Mouse (Mus musculus): ENCODE measurements around the gene Lrrc75b. TPM values are rescaled to one million over a fixed set of nuclear protein-coding genes. Genes with fewer than 3 reads are reported as not detected.

Gene Lrrc75b
- polyA plus RNA-seq (2015; fragmentation: Nextera tagmentation; extraction: Ambion mirVana): 1.7 and 2.2 TPM in 2 replicates

- H3K36me3 ChIP-seq: no peaks in the 10 kb centered on the region
- H3K4me1 ChIP-seq (replicated peaks): peaks cover 40% of the 10 kb centered on the region
- H3K4me3 ChIP-seq: peak within 1 kb of the TSS; percentile 62
- H3K4me2 ChIP-seq: peak within 1 kb of the TSS; percentile 98
- peak within 1 kb of the TSS; percentile 58 for H3K9ac ChIP-seq
- peak; percentile 59 for ATAC-seq (replicated peaks; ENCODE audit: insufficient number of reproducible peaks, insufficient read depth, low FRiP score, low read depth)
- no peaks in the 10 kb centered on the region for H3K9me3 ChIP-seq (replicated peaks)
- WGBS: 1% methylated on average over 75 of the region's 75 CpGs
- no peak within 1 kb of the TSS for H3K27ac ChIP-seq
- H3K27me3 ChIP-seq: peaks cover 54% of the 10 kb centered on the region
Observed at GRCm38 (mm10) chr10:75559676-75560548, at the start of gene Lrrc75b. Gene Lrrc75b, minus strand, starts transcription at chr10:75560330.

GRCm38 (mm10) chr10:75608975-75609374, 48.8 kb upstream of the Lrrc75b start:
- Histone ChIP-seq H3K4me2 (no peak overlapping the region), H3K4me1 (replicated peaks) (peaks cover 5% of the 10 kb centered on the region), H3K36me3 (no peaks in the 10 kb centered on the region), H3K27me3 (no peaks in the 10 kb centered on the region), H3K9ac (no peak overlapping the region), H3K27ac (no peak overlapping the region), H3K4me3 (no peak overlapping the region), H3K9me3 (replicated peaks) (no peaks in the 10 kb centered on the region)
- 88% methylated on average over 11 of the region's 11 CpGs for WGBS
- no peak; the same call in 1 of the 2 replicates for ATAC-seq (replicated peaks; ENCODE audit: insufficient number of reproducible peaks, insufficient read depth, low FRiP score, low read depth)

- Histone ChIP-seq H3K4me2 (no peak overlapping the region), H3K9me3 (replicated peaks) (no peaks in the 10 kb centered on the region), H3K36me3 (no peaks in the 10 kb centered on the region), H3K4me1 (replicated peaks) (peaks cover 5% of the 10 kb centered on the region), H3K27me3 (no peaks in the 10 kb centered on the region), H3K9ac (no peak overlapping the region), H3K4me3 (no peak overlapping the region), H3K27ac (no peak overlapping the region)
- 88% methylated on average over 4 of the region's 4 CpGs for WGBS
- no peak for ATAC-seq (replicated peaks; ENCODE audit: insufficient number of reproducible peaks, insufficient read depth, low FRiP score, low read depth)
Observed at GRCm38 (mm10) chr10:75607253-75607652, 47.1 kb upstream of the Lrrc75b start.

- Histone ChIP-seq H3K9me3 (replicated peaks) (no peaks in the 10 kb centered on the region), H3K9ac (no peak overlapping the region), H3K27me3 (no peaks in the 10 kb centered on the region), H3K4me2 (no peak overlapping the region), H3K4me1 (replicated peaks) (peaks cover 5% of the 10 kb centered on the region), H3K27ac (no peak overlapping the region), H3K36me3 (no peaks in the 10 kb centered on the region), H3K4me3 (no peak overlapping the region)
- 29% methylated on average over 11 of the region's 11 CpGs for WGBS
- no peak for ATAC-seq (replicated peaks; ENCODE audit: insufficient number of reproducible peaks, insufficient read depth, low FRiP score, low read depth)
Observed at GRCm38 (mm10) chr10:75605162-75605846, 45.2 kb upstream of the Lrrc75b start.

DNA sequence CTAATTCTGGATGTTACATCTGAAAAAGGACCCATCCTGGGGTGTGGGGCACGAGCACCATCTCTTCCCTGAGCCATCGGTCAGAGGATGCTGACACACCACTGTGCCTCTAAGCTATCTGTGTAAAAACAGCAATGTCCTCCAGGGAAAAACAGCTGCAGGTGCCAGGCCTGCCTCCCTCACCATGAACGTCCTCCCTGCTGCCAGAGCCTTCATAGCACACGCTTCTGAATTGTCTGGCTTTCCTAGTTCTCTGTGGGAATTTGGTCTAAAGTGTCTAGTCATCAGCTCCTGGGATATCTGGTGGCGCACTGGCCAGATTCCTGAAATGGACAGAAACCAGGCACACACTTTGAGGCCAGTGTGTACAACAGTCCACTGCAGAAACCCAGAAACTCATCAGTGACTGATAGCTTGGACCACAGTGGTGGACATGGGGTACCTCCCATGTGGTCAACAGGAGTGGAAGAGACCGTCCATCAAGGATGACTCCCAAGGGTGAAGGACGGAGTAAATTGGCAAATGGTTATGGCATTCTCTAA, 40.1 kb upstream of the Lrrc75b start:
- H3K4me3 ChIP-seq: no peak overlapping the region
- 53% methylated on average over 7 of the region's 7 CpGs for WGBS
- H3K4me1 ChIP-seq (replicated peaks): peaks cover 2% of the 10 kb centered on the region; the same call in 1 of the 2 replicates
- no peak overlapping the region for H3K9ac ChIP-seq
- no peak overlapping the region for H3K4me2 ChIP-seq
- H3K9me3 ChIP-seq (replicated peaks): 0 out of 2 replicates have a peak, but pooled peaks cover 4% of the 10 kb centered on the region
- H3K36me3 ChIP-seq: no peaks in the 10 kb centered on the region
- H3K27ac ChIP-seq: no peak overlapping the region
- ATAC-seq (replicated peaks; ENCODE audit: insufficient number of reproducible peaks, insufficient read depth, low FRiP score, low read depth): no peak
- H3K27me3 ChIP-seq: no peaks in the 10 kb centered on the region

DNA sequence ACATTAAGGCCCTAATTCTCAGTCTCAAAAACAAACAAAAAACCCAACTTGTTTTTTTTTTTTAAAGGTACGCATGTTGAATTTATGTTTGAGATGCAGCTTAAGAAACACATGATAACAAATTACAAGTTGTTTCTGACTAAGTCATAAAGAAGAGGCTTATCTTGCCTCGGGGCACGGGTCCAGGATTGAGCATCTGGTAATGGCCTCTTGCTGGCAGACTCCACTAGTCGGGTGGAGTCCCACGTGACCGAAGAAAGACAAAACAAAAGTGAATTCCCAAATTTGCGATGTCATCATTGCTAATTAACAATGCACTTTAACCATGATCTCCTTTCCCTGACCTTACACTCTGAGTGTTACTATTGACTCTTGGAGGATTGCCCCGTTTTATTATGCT, 35.9 kb upstream of the Lrrc75b start:
- Histone ChIP-seq H3K27me3 (no peaks in the 10 kb centered on the region), H3K9me3 (replicated peaks) (0 out of 2 replicates have a peak, but pooled peaks cover 4% of the 10 kb centered on the region), H3K36me3 (no peaks in the 10 kb centered on the region), H3K9ac (no peak overlapping the region), H3K4me3 (no peak overlapping the region), H3K27ac (no peak overlapping the region), H3K4me2 (no peak overlapping the region), H3K4me1 (replicated peaks) (peaks cover 14% of the 10 kb centered on the region)
- 56% methylated on average over 8 of the region's 8 CpGs for WGBS
- ATAC-seq (replicated peaks; ENCODE audit: insufficient number of reproducible peaks, insufficient read depth, low FRiP score, low read depth): no peak

DNA sequence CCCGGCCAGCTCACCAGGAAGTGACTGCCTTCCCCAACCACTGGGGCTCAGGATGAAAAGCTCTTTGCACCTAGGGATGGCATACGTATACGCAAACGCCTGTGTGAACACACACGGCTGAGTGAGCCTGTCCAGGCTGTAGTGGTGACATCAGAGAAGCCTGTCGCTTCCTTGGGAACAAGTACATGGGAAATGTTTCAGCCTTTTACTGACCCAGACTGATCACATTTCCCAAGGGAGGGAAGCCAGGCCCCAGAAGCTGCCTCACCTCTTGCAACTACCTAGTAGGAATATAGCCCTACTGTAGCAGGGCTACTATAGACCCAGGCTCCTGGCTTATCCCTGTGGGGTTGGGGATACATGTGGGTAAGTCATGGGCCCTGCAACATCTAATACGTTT, 32.5 kb upstream of the Lrrc75b start:
- Histone ChIP-seq H3K4me2 (no peak overlapping the region), H3K36me3 (no peaks in the 10 kb centered on the region), H3K27me3 (no peaks in the 10 kb centered on the region), H3K4me1 (replicated peaks) (peaks cover 43% of the 10 kb centered on the region), H3K9ac (no peak overlapping the region), H3K4me3 (no peak overlapping the region), H3K9me3 (replicated peaks) (no peaks in the 10 kb centered on the region), H3K27ac (no peak overlapping the region)
- ATAC-seq (replicated peaks; ENCODE audit: insufficient number of reproducible peaks, insufficient read depth, low FRiP score, low read depth): no peak
- WGBS: 59% methylated on average over 7 of the region's 7 CpGs

DNA sequence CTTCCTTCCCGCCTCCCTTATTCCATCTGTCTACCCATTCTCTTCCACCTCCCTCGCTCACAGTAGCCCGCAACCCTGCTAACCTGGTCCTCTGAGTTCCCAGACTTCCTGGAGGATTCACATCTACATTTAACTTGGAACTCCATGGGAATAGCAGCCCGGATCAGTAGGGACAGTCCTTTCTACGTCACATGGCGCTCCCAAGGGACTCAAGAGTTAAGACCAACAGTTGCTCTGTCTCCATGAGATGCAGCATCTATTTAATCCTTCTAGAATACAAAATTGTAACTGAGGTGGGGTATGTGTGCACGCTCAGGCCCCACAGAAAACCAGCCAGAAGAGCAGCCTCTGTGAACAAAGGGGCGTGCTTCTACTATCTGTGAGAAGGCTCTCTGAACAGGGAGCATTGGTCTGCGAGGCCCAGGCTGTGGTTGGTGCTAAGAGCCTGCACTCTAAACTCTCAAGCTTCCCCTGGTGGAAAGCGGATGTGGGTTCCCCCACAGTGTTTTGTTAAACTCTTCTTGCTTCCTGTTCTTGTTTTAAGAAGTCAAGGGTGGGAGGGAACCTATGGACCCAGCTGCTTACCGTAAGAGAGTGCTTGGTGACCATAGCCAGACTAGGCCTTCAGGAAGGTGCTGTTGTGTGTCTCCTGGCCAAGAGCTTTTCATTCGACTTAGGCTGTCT, 31.2 kb upstream of the Lrrc75b start:
- ATAC-seq (replicated peaks; ENCODE audit: insufficient number of reproducible peaks, insufficient read depth, low FRiP score, low read depth): peak; percentile 45; the same call in 1 of the 2 replicates
- Histone ChIP-seq H3K4me1 (replicated peaks) (peaks cover 50% of the 10 kb centered on the region), H3K4me3 (0 out of 2 replicates have a peak overlapping the region, but pooled peaks have one; percentile 6), H3K9ac (no peak overlapping the region), H3K9me3 (replicated peaks) (no peaks in the 10 kb centered on the region), H3K4me2 (peak overlapping the region; percentile 57), H3K36me3 (no peaks in the 10 kb centered on the region), H3K27me3 (no peaks in the 10 kb centered on the region), H3K27ac (peak overlapping the region; percentile 79)
- 54% methylated on average over 12 of the region's 12 CpGs for WGBS

- H3K36me3 ChIP-seq: no peaks in the 10 kb centered on the region
- peak overlapping the region; percentile 40 for H3K4me3 ChIP-seq
- H3K9ac ChIP-seq: peak overlapping the region; percentile 47
- 0 out of 2 replicates have a peak, but pooled peaks have one; percentile 4 for ATAC-seq (replicated peaks; ENCODE audit: insufficient number of reproducible peaks, insufficient read depth, low FRiP score, low read depth)
- H3K4me2 ChIP-seq: peak overlapping the region; percentile 57
- peak overlapping the region; percentile 79 for H3K27ac ChIP-seq
- whole genome bisulfite sequencing: 41% methylated on average over 16 of the region's 16 CpGs
- peaks cover 55% of the 10 kb centered on the region for H3K4me1 ChIP-seq (replicated peaks)
- H3K9me3 ChIP-seq (replicated peaks): no peaks in the 10 kb centered on the region
- peaks cover 14% of the 10 kb centered on the region for H3K27me3 ChIP-seq
Observed at GRCm38 (mm10) chr10:75589651-75590050, 29.5 kb upstream of the Lrrc75b start.

DNA sequence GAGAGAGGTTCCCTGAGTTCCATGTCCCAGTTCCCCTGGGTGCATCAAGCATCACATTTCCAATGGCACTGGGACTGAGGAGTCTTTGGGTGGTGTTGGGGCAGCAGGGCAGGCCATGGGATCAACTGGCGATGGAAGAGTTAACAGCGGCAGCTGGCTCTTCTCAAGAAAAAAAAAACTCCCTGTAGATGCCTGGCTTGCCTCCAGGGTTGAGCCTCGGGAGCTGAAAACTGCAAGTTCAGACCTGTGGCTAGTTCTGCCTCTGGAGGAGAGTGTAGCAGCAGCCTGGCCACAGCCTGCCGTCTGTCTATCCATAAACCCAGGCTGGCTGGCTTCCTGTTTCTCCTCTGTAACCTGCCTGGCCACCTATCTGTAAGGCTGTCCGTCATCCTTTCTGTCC, 29.0 kb upstream of the Lrrc75b start, which contains the start of gene Ggt5:
Gene Ggt5, plus strand, starts transcription at position 212 of the 400 bp plus-strand sequence.
- 12% methylated on average over 5 of the region's 5 CpGs for WGBS
- Histone ChIP-seq H3K4me2 (peak within 1 kb of the TSS; percentile 57), H3K4me1 (replicated peaks) (peaks cover 55% of the 10 kb centered on the region), H3K4me3 (peak within 1 kb of the TSS; percentile 40), H3K27ac (peak within 1 kb of the TSS; percentile 79), H3K9me3 (replicated peaks) (no peaks in the 10 kb centered on the region), H3K9ac (peak within 1 kb of the TSS; percentile 47), H3K36me3 (no peaks in the 10 kb centered on the region), H3K27me3 (peaks cover 18% of the 10 kb centered on the region)
- ATAC-seq (replicated peaks; ENCODE audit: insufficient number of reproducible peaks, insufficient read depth, low FRiP score, low read depth): 0 out of 2 replicates have a peak, but pooled peaks have one; percentile 12
